Mouse (Mus musculus): ENCODE measurements around the gene Hoxd8. TPM values are rescaled to one million over a fixed set of nuclear protein-coding genes. Genes with fewer than 3 reads are reported as not detected.

The Hoxd8 gene
- polyA plus RNA-seq, 1 experiment from 2014 or later = not detected

DNA sequence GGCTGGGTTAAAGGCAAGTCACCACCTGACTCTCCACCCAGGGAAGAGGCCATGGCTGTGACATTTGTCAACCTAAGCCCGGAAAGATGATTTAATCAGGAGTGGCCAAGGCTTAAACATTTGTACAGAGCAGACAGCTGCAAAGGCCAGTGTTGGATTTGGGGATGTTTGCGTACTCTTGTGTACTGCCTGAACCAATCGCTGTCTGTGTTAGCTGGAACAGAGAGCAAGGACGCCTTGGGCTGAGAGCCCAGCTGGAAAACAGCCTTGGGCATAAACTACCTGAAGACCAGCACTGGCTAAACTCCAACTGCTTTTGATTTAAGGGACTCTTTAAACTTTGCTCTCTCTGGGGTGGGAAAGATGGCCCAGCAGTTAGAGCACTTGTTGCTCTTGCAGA, 4.3 kb downstream of the Hoxd8 start:
- Histone ChIP-seq H3K27ac (no peak overlapping the region), H3K9me3 (no peaks in the 10 kb centered on the region), H3K4me1 (peaks cover 21% of the 10 kb centered on the region), H3K4me2 (no peak overlapping the region), H3K36me3 (replicated peaks) (no peaks in the 10 kb centered on the region), H3K27me3 (peaks cover 98% of the 10 kb centered on the region), H3K9ac (no peak overlapping the region), H3K4me3 (replicated peaks) (no peak overlapping the region)
- WGBS = under 1% methylated on average over 4 of the region's 4 CpGs
- no peak for ATAC-seq (ENCODE audit: low FRiP score)

DNA sequence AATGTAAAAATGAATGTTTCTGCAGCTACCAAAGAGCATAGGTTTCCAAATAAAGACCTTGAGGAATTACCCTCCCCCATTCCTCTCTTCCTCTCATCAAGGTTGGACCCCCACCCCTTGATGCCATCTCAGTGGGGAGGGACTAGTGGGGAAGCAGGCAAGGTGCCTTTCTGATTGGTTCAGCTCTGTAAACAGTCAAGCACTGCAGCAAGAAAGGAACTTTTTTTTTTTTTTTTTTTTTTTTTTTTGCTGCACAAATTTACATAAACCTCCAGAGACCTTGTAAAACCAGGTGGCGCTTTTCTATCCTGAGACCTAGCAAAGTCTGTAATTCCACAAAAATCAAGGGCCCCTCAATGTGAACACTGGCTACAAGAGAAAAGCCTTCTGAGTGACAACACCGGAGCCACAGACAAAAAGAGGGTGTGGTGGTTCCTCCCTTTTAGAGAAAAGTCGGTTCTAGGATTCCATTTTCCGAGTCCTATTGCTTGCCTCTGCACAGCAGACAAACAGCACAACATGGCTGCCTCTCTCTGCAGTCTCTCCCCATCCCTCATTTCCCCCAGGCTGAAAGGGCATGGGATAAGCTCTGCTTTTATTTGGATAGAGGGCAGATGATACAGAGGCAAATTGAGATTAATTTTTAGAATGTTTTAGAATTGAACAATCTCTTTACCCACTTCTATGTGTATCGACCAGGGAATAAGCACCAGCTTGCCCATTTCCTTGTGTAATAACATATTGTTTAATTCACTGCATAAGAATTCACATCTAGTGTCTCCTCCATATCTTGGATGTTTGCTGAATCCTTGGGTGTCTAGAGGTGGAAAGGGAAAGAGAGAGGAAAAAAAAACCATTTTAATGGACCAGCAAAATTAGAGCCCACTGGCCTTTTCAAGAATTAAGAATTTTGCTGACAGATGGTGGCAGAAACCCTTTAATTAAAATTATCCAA, 5.3 kb downstream of the Hoxd8 start:
- 4% methylated on average over 5 of the region's 5 CpGs for WGBS
- H3K4me1 ChIP-seq = peaks cover 18% of the 10 kb centered on the region
- H3K36me3 ChIP-seq (replicated peaks) = no peaks in the 10 kb centered on the region
- H3K4me3 ChIP-seq (replicated peaks) = no peak overlapping the region
- H3K27me3 ChIP-seq = peaks cover 98% of the 10 kb centered on the region
- H3K9me3 ChIP-seq = no peaks in the 10 kb centered on the region
- H3K27ac ChIP-seq = no peak overlapping the region
- ATAC-seq (ENCODE audit: low FRiP score) = no peak
- H3K9ac ChIP-seq = no peak overlapping the region
- no peak overlapping the region for H3K4me2 ChIP-seq

DNA sequence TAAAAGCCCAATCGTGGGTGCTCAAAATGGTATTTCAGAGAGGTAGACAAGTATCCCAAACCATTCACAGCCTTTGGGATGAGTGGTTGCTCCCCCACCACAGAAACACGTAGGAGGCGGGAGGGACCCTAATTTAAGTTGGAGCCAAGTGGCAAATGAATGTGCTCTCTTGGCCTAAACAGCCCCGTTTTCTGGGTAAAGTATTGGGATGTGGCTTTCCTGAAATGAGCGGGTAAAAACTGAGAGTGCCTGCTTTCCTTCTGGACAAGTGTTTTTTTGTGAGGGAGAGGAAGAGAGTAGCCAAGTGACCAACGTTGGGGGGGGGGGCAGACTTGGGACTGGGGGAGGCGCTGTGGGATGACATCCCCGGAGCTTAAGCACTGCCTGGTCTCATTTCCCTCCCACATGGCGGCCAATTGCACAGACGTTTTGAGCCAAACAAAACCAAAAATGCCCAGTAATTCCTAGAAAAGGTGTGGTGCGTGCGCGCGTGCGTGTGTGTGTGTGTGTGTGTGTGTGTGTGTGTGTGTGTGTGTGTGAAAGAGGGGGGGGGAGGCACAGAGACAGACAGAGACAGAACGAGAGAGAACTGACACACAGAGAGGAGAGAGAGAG, 6.6 kb downstream of the Hoxd8 start:
- H3K36me3 ChIP-seq (replicated peaks) = no peaks in the 10 kb centered on the region
- H3K27me3 ChIP-seq = peaks cover 98% of the 10 kb centered on the region
- WGBS = 0% methylated on average over 16 of the region's 16 CpGs
- ATAC-seq (ENCODE audit: low FRiP score) = no peak
- H3K9ac ChIP-seq = no peak overlapping the region
- no peak overlapping the region for H3K4me2 ChIP-seq
- no peaks in the 10 kb centered on the region for H3K9me3 ChIP-seq
- H3K27ac ChIP-seq = no peak overlapping the region
- peaks cover 8% of the 10 kb centered on the region for H3K4me1 ChIP-seq
- H3K4me3 ChIP-seq (replicated peaks) = no peak overlapping the region

DNA sequence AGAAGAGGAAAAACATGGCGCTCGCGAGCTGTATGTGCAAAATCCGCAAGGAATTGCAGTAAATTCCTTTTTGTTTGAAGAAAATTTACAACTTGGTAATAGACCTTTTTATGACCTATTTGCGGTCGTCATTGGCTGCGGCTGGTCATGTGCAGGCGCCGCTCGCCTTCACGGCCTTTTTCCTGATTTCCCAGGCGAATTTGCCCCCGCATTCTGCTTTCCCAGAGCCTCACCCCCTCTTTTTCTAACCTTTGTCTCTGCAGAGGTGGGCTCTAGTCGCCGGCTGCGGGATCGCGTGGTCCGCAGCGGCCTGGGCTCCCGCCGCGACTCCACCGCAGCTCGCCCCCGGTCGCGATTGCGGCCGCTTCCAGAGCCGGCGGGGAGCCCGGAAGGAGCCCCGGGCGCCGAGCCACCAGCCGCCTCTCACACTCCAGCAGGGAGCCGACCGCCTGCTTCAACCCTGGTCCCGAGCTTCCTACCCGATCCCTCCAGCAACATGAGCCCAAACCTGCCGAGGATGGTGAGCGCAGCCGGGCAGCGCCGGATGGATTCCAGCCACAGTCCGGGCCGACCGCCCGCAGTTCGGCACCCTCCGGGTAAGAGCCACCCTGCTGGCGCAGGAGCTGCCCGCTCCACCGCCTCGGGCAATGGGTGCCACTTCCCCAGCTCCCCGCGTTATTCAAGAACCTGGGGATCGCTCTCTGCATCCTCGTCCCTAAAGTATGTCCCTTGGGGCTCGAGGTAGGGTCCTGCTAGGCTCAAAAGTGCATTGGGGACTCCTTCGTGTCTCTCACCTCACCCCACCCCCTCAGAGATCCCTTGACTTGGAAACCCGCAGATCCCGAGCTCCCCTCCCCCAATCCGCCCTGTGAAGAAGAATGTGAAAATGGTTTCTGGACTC, 7.6 kb downstream of the Hoxd8 start, which contains the start of the genes Hoxd3 and Hoxd4:
Hoxd3 (plus strand) TSS at position 207 of the 901 bp plus-strand sequence.
Hoxd4 (plus strand) TSS at position 209 of the 901 bp plus-strand sequence.
- ATAC-seq (ENCODE audit: low FRiP score) = no peak
- no peak within 1 kb of the TSS for H3K27ac ChIP-seq
- H3K4me1 ChIP-seq = peaks cover 8% of the 10 kb centered on the region
- H3K27me3 ChIP-seq = peaks cover 99% of the 10 kb centered on the region
- H3K9me3 ChIP-seq = no peaks in the 10 kb centered on the region
- H3K9ac ChIP-seq = no peak within 1 kb of the TSS; the same call in 1 of the 2 replicates
- WGBS = under 1% methylated on average over 59 of the region's 65 CpGs
- H3K4me2 ChIP-seq = peak within 1 kb of the TSS; percentile 33; the same call in 1 of the 2 replicates
- H3K4me3 ChIP-seq (replicated peaks) = peak within 1 kb of the TSS; percentile 26
- H3K36me3 ChIP-seq (replicated peaks) = no peaks in the 10 kb centered on the region

DNA sequence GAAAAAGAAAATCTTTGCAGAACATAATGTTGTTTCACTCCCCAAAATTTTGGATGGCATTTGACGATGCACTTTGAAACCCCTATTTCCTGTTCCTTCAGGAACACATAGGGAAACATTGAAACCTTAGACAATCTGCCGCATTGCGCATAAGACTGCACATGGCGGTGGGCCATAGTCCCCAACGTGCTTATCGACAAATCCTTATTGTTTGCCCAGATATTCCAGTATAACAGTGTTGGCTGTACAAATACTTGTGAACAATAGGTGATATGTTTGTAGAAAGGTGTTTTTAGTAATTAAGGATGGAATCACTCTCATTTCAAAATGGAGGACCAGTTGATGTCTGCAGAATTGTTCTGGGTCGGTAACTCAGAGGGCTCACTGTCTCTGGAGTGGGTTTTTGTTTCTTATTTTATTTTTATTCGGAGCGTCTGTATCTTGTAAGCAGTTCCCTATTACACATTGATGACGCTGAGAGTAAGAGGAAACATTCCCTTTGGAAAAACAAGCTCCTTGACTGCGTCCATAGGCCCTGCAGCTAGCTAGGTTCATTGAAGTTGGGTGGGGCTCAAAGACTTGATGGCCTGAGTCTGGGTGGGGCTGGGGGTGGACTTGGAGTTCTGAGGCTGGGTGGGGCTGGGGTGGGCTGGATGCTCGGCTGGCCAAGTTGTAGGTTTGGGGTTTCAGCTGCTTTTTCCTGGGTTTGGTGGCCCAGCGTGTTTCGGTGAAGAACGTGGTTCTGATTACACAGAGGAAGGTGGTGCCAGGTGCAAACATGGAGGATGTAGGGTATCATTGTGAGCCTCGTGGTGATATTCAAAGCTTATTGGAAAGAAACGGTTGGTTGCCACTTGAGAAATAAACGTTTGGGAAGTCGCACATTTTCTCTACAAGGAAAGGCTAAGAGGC, 9.1 kb downstream of the Hoxd8 start:
- WGBS = 2% methylated on average over 19 of the region's 19 CpGs
- ATAC-seq (ENCODE audit: low FRiP score) = no peak
- H3K4me3 ChIP-seq (replicated peaks) = no peak overlapping the region

DNA sequence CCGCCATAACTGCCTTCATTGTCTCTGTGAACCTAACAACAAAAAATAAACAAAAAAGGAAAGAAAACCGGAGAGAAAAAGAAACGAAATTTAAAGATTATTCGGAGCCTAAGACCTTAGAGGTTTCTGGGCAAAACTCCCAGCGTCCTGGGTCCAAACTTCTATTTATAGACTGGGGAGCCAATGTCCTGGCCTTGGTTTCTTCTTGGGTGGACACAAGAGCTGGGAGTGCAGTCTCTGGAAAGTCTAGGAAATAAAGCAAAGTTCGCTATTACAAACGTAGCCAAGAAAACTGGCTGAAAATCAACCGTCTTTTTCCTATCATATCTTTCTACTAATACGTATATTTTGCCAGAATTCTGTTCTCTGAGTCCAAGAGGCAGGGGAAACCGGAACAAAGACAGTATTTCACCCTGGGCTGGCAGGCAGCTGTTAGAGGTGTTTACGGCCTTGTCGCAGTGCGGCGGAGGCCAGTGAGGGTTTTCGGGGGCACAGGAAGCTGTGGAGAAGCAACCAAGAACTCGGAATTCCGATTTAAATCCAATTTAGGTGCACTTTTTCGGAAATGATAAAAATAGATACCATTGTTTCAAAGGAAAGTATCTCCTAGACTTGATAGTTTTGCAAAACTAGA, 9.9 kb downstream of the Hoxd8 start:
- Histone ChIP-seq H3K4me3 (replicated peaks) (no peak overlapping the region), H3K36me3 (replicated peaks) (no peaks in the 10 kb centered on the region), H3K27ac (no peak overlapping the region), H3K9me3 (no peaks in the 10 kb centered on the region), H3K4me1 (peaks cover 8% of the 10 kb centered on the region), H3K4me2 (no peak overlapping the region), H3K9ac (no peak overlapping the region), H3K27me3 (peaks cover 100% of the 10 kb centered on the region)
- 3% methylated on average over 18 of the region's 18 CpGs for WGBS
- ATAC-seq (ENCODE audit: low FRiP score) = no peak

More for the DNA sequence above, 9.1 kb downstream of the Hoxd8 start:
- Histone ChIP-seq H3K9me3 (no peaks in the 10 kb centered on the region), H3K27ac (no peak overlapping the region), H3K36me3 (replicated peaks) (no peaks in the 10 kb centered on the region), H3K4me2 (no peak overlapping the region), H3K27me3 (peaks cover 100% of the 10 kb centered on the region), H3K9ac (no peak overlapping the region), H3K4me1 (peaks cover 8% of the 10 kb centered on the region)

DNA sequence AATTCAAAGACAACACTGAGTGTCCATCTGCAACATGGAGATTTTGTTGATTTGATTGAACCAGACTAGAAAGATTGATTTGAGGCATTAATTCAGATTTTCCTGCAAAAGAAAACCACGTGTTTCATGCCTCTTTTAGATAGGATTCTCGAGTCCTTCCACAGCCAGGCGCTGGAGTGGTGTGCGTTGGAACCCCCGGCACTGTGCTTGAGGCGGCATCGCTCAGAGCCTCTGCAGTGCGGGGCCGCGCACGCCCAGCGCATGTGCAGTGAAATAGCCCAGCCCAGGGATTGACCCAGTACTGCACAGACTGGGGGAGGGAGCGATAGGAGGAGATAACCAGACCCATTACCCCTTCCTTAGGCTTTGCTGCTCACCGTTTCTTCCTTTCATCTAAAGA, 10.5 kb downstream of the Hoxd8 start:
- ATAC-seq (ENCODE audit: low FRiP score) = no peak
- Histone ChIP-seq H3K27me3 (peaks cover 100% of the 10 kb centered on the region), H3K27ac (no peak overlapping the region), H3K9ac (no peak overlapping the region), H3K9me3 (no peaks in the 10 kb centered on the region), H3K4me3 (replicated peaks) (no peak overlapping the region), H3K4me1 (peaks cover 8% of the 10 kb centered on the region), H3K4me2 (no peak overlapping the region), H3K36me3 (replicated peaks) (no peaks in the 10 kb centered on the region)
- WGBS = 1% methylated on average over 14 of the region's 14 CpGs

DNA sequence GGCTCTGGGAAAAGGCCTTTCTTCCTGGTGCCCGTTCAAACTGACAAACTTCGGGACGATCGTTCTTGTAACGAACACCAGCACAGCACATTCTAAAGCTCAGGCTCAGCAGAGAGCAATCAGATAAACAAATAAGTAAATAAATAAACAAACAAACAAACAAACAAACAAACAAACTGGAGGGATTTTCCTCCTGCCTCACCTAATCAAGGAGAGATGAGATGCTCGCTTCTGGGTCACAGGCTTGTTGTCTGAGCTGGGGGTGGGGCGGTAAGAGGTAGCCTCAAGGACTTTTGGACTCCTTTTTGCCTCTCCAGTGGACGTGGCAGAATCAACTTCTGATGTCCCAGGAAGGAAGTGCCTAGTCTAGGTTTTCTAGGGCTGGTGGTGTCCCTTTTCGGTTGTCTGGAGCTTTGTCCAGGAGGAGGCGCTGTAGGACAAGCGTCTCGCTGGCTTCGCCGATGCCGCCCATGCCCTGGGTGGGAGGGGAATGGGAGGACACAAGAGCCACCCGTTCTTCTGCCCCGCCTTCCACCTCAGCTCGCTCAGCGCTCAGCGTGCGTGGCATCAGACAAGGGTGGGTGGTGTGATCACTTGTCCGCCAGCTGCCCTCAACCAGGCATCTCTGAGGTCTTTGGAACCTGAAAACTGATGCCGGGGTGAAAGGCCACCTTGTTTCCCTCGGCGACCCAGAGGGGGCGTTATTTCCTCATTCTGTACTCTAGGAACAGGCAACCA, 11.3 kb downstream of the Hoxd8 start:
- H3K27ac ChIP-seq = no peak overlapping the region
- H3K36me3 ChIP-seq (replicated peaks) = no peaks in the 10 kb centered on the region
- peaks cover 8% of the 10 kb centered on the region for H3K4me1 ChIP-seq
- H3K27me3 ChIP-seq = peaks cover 100% of the 10 kb centered on the region
- no peak overlapping the region for H3K9ac ChIP-seq
- ATAC-seq (ENCODE audit: low FRiP score) = peak; percentile 81
- H3K4me3 ChIP-seq (replicated peaks) = peak overlapping the region; percentile 21
- 3% methylated on average over 26 of the region's 26 CpGs for WGBS
- no peaks in the 10 kb centered on the region for H3K9me3 ChIP-seq
- H3K4me2 ChIP-seq = peak overlapping the region; percentile 50

DNA sequence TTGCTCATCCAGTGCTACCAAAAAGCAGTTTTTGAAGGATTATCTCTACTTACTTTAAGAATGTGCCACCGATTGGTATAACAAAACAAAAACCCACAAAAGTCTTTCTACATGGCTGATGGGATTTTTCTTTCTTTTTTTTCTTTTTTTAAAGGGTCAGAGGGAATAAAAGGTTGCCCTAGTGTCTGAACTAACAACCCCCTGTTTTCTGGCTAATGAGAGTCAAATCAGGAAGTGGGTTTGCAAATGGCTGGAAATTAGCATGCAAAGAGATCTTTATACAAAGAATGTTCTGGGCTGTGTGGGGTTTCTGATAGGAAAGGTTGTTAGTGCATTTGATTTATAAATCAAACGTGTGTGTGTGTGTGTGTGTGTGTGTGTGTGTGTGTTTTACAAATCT, 16.0 kb downstream of the Hoxd8 start:
- ATAC-seq (ENCODE audit: low FRiP score) = no peak
- H3K4me2 ChIP-seq = no peak overlapping the region
- no peaks in the 10 kb centered on the region for H3K9me3 ChIP-seq
- H3K4me1 ChIP-seq = no peaks in the 10 kb centered on the region
- H3K9ac ChIP-seq = no peak overlapping the region
- H3K4me3 ChIP-seq (replicated peaks) = no peak overlapping the region
- H3K27ac ChIP-seq = no peak overlapping the region
- WGBS = 5% methylated on average over 2 of the region's 2 CpGs
- peaks cover 100% of the 10 kb centered on the region for H3K27me3 ChIP-seq
- H3K36me3 ChIP-seq (replicated peaks) = no peaks in the 10 kb centered on the region

DNA sequence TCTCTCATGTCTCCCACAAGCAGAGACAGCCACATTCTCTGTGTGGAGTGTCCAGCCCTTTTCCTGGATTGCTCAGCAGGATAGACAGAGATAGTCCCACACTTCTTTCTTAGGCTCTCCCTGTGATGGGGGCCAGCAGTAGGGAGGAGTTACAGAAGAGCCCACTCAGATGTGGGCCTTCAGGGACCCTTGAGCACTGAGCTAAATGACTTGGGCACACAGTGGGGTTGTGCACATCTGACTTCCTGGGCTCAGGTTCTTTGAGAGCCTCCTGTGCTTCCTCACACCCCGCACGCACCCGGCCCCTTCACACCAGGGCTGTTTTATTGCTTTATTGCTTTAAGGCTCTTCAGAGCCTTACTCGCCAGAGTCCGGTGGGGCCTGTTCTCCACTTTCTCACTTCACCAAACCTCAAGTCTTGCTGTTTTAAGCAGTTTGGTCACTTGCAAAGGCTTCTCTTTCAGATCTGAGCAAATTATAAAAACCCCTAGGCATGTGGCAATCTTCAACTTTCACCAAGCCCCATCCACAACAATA, 16.6 kb downstream of the Hoxd8 start:
- no peak overlapping the region for H3K4me2 ChIP-seq

More for the DNA sequence above, 16.6 kb downstream of the Hoxd8 start:
- no peak for ATAC-seq (ENCODE audit: low FRiP score)
- H3K9ac ChIP-seq = no peak overlapping the region
- WGBS = 2% methylated on average over 5 of the region's 5 CpGs
- H3K27ac ChIP-seq = no peak overlapping the region
- H3K4me3 ChIP-seq (replicated peaks) = no peak overlapping the region
- no peaks in the 10 kb centered on the region for H3K4me1 ChIP-seq
- no peaks in the 10 kb centered on the region for H3K9me3 ChIP-seq
- H3K36me3 ChIP-seq (replicated peaks) = no peaks in the 10 kb centered on the region
- peaks cover 100% of the 10 kb centered on the region for H3K27me3 ChIP-seq

Measured in forebrain, embryonic 12.5 days (tissue).